Mouse (Mus musculus): ENCODE measurements around the gene Ypel4.

GRCm38 (mm10) chr2:84707523-84707922, 26.3 kb upstream of the Ypel4 start:
- TF ChIP-seq GATA1 (IDR thresholded peaks at IDR 0.05; ENCODE audit: borderline replicate concordance, low read length) (no peak), FLI1 (IDR thresholded peaks at IDR 0.05; ENCODE audit: low read length) (no peak)
